Mouse (Mus musculus) heart, embryonic 11.5 days (tissue): ENCODE results near the gene Ralgps1. TPM values are rescaled to one million over a fixed set of nuclear protein-coding genes. Genes with fewer than 3 reads are reported as not detected.

Experiments
- ATAC-seq: fragments of 200-750 bp; cut with Nextera tagmentation; replicated peaks from 2 replicates; pipeline ENCODE4 v1.8.0; 2017; ENCODE audit warnings: moderate library complexity; ENCODE audit not compliant: insufficient number of reproducible peaks, low FRiP score, low TSS enrichment
- H3K27ac ChIP-seq: fragments of 300-500 bp; sonication (generic); 2 replicates; pipeline ENCODE4 v1.5.1; 2014; ENCODE audit warnings: mild to moderate bottlenecking, low read depth, low read length
- H3K27me3 ChIP-seq: fragments of 300-500 bp; sonication (generic); 2 replicates; pipeline ENCODE4 v1.6.1; 2014; ENCODE audit warnings: mild to moderate bottlenecking, low read length, mixed read lengths; ENCODE audit not compliant: control insufficient read depth, insufficient read depth
- H3K36me3 ChIP-seq: fragments of 300-500 bp; sonication (generic); 2 replicates; pipeline ENCODE4 v1.6.1; 2014; ENCODE audit warnings: mild to moderate bottlenecking, low read length, moderate library complexity, mixed read lengths; ENCODE audit not compliant: control insufficient read depth, insufficient read depth
- H3K4me1 ChIP-seq: fragments of 300-500 bp; sonication (generic); 2 replicates; pipeline ENCODE4 v1.6.1; 2014; ENCODE audit warnings: low read length; ENCODE audit not compliant: control insufficient read depth, insufficient read depth
- H3K4me2 ChIP-seq: fragments of 300-500 bp; sonication (generic); 2 replicates; pipeline ENCODE4 v1.6.1; 2014; ENCODE audit warnings: mild to moderate bottlenecking, moderate library complexity
- H3K4me3 ChIP-seq: fragments of 300-500 bp; sonication (generic); 2 replicates; pipeline ENCODE4 v1.5.1; 2014; ENCODE audit warnings: low read depth, low read length
- H3K9ac ChIP-seq: fragments of 300-500 bp; sonication (generic); 2 replicates; pipeline ENCODE4 v1.6.1; 2014; ENCODE audit warnings: mild to moderate bottlenecking, low read depth, low read length, moderate library complexity
- H3K9me3 ChIP-seq: fragments of 300-500 bp; sonication (generic); replicated peaks from 2 replicates; pipeline ENCODE4 v1.6.1; 2016; ENCODE audit warnings: low read length; ENCODE audit not compliant: control insufficient read depth
- WGBS: fragments of 180-500 bp; shearing (Covaris S2); extraction: QIAGEN DNeasy Blood & Tissue Kit; methylation state at CpG from one replicate; pipeline ENCODE4 v1.1.7; 2014; ENCODE audit not compliant: insufficient replicate concordance; 5-methylcytosine and 5-hydroxymethylcytosine counted together
- polyA plus RNA-seq: library from polyadenylated mRNA; unstranded; fragments of >200 nt; fragmentation: Nextera tagmentation; extraction: Ambion mirVana; gene quantifications from 2 replicates; pipeline ENCODE4 v1.2.1, GENCODE M21; 2014

The Ralgps1 gene
- polyA plus RNA-seq, 1 experiment from 2014 or later, result 6.6 TPM

DNA sequence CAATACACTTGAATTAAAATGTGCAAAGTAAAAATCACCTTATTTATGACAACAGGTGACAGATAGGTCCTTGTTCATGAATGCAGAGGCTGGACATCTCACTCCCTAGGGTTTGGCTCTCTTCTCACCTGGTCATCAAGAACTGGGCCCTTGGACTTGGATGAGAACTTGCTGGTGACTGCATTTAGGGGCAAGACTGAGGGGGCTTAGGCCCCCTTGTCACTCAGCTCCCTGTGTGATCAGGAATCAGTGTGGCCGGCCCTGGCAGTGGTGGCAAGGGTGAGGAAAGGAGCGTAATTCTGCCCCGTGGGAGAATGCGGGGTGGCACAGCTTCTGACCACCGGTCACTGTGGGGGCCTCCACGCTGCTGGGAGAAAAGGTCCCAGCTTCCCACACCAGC, 234.9 kb downstream of the Ralgps1 start:
- Histone ChIP-seq H3K27ac (no peak overlapping the region), H3K36me3 (no peaks in the 10 kb centered on the region), H3K4me2 (no peak overlapping the region), H3K27me3 (peaks cover 13% of the 10 kb centered on the region), H3K4me1 (0 out of 2 replicates have a peak, but pooled peaks cover 2% of the 10 kb centered on the region), H3K9me3 (no peaks in the 10 kb centered on the region), H3K4me3 (no peak overlapping the region), H3K9ac (no peak overlapping the region)
- 86% methylated on average over 6 of the region's 6 CpGs for WGBS
- no peak for ATAC-seq

DNA sequence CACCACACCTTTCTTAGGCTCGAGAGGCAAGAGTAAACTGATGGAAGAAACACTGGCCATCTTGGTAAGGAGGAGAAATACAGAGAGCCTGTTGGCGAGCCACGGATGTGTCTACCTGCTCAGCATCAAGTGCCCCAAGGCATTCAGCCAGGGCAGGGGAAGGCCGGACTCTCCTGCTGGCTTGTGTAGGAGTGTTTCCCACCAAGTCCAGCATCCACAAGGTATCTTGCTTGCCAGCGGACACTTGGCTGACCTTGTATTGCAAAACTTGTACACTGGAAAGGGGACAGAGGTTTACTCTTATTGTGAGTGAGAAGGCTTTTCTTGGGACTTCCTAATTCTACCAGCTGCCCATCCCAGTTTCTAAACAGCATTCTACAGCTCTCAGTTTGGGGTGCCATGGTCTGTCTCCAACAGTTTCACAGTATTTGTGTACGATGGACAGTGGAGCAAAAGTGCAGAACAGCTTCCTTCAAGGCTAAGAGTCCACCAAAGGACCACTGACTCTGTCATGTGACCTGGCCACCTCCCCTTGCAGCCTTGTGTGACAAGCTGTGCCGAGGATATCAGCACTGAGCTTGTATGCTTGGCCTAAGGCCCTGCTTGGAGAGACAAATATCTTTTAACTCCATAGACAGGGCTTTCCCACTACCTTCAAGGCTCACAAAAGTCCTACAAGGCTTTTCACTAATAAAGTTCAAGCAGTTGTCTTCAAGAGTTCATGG, 236.4 kb downstream of the Ralgps1 start:
- Histone ChIP-seq H3K27ac (no peak overlapping the region), H3K36me3 (no peaks in the 10 kb centered on the region), H3K9me3 (no peaks in the 10 kb centered on the region), H3K9ac (no peak overlapping the region), H3K4me1 (peaks cover 6% of the 10 kb centered on the region; the same call in 1 of the 2 replicates), H3K27me3 (peaks cover 13% of the 10 kb centered on the region), H3K4me3 (no peak overlapping the region), H3K4me2 (no peak overlapping the region)
- ATAC-seq, result no peak
- 75% methylated on average over 7 of the region's 7 CpGs for WGBS

DNA sequence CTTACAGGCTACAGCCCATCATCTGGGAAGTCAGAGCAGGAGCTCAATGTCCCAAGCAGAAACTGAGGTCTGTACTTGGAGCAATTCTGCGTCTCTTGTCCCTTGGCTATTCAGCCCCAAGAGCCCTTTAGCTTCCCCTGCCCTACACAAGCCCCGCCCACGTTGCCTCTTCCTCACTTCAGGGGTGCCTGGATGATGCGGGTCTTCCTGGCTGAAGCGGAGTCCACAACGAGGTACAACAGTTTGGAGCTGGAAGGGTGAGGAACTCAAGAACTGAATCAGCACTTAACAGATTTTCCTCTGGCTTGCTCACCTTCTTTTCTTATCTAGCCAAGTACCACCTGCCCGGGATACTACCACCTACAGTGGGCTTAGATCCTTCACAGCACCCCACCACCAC, 239.0 kb downstream of the Ralgps1 start:
- no peak for ATAC-seq
- H3K4me2 ChIP-seq, result no peak overlapping the region; the same call in 1 of the 2 replicates

DNA sequence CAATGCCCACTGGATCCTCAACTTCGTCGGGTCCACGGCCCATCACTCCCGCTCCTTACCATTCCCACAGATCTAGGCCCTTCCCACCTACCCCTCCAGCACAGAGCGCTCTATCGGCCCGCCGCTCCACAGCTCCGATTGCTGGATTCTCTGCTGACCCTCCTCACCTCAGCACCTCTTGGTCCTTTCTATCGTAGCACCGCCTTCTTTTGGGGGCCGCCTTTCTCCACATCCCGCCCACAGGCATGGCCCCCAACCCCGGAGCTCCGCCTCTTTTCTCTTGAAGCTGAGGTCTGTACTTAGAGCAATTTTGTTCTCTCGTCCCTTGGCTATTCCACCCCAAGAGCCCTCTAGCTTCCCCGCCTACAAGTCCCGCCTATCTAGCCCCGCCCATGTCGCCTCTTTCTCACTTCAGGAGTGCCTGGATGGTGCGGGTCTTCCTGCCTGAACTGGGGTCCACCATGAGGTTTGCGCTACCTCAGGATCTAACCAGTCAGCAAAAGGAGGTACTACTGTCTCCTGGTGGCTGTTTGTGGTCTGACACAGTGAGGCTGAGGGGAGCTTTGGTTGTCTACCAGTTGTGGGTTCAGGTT, 239.7 kb downstream of the Ralgps1 start, which contains the start of gene Garnl3:
Garnl3 (minus strand) TSS at position 155 of the 593 bp plus-strand sequence.
- Histone ChIP-seq H3K4me1 (peaks cover 12% of the 10 kb centered on the region; the same call in 1 of the 2 replicates), H3K4me2 (peak within 1 kb of the TSS; percentile 98), H3K27ac (peak within 1 kb of the TSS; percentile 2; the same call in 1 of the 2 replicates), H3K27me3 (peaks cover 22% of the 10 kb centered on the region), H3K4me3 (peak within 1 kb of the TSS; percentile 54), H3K9ac (peak within 1 kb of the TSS; percentile 34; the same call in 1 of the 2 replicates), H3K9me3 (no peaks in the 10 kb centered on the region), H3K36me3 (no peaks in the 10 kb centered on the region)
- WGBS, result under 1% methylated on average over 22 of the region's 22 CpGs
- peak; percentile 6 for ATAC-seq

More for the DNA sequence above, 239.0 kb downstream of the Ralgps1 start:
- no peaks in the 10 kb centered on the region for H3K9me3 ChIP-seq
- H3K4me3 ChIP-seq, result no peak overlapping the region
- peaks cover 12% of the 10 kb centered on the region; the same call in 1 of the 2 replicates for H3K4me1 ChIP-seq
- H3K27ac ChIP-seq, result no peak overlapping the region
- no peak overlapping the region for H3K9ac ChIP-seq
- no peaks in the 10 kb centered on the region for H3K36me3 ChIP-seq
- WGBS, result 3% methylated on average over 7 of the region's 7 CpGs
- peaks cover 22% of the 10 kb centered on the region for H3K27me3 ChIP-seq

DNA sequence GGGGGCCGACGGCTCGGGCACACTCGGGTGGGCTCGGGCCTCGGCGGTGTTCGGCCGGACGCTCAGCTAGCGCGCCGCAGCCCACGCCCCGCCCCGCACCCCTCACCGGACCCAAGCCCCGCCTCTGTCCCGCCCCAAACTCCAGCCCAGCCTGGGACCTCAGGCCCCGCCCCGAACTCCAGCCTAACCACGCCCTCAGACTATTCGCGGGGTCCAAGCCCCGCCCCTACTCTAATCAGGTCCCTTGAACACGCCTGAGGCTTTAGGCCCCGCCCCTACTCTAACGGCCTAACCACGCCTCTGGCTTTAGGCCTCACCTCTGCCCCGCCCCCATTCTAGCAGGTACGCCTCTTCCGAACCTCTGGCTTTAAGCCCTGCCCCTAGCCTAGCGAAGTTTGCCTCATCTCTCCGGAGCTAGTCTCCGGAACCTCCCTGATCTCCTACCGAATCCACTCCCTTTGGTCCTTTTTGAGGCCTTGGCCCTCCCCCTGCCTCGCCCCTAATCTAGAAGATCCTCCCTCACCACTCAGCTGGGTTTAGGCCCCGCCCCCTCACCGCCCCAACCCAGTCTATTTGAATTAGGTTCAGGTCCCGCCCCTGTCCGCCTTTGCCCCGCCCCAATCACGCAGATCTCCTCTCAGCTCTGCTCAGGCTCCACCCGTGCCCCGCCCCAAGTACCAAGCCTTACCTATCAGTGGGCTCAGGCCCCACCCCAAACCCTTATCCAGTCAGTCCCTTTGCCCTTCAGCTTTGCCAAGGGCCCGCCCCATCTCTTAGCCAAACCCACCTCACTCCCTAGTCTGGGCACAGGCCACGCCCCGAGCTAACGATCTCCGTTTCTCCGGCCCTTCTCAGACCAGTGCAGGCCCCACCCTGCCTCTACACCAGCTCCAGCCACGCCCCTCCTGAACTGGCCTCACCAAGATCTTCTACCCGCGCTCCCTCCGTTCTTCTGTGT, 240.5 kb downstream of the Ralgps1 start:
- ATAC-seq, result peak; percentile 92
- Histone ChIP-seq H3K36me3 (no peaks in the 10 kb centered on the region), H3K27ac (peak overlapping the region; percentile 2; the same call in 1 of the 2 replicates), H3K9me3 (no peaks in the 10 kb centered on the region), H3K4me3 (peak overlapping the region; percentile 54), H3K27me3 (peaks cover 22% of the 10 kb centered on the region), H3K9ac (peak overlapping the region; percentile 63), H3K4me1 (peaks cover 12% of the 10 kb centered on the region; the same call in 1 of the 2 replicates), H3K4me2 (peak overlapping the region; percentile 98)
- under 1% methylated on average over 49 of the region's 55 CpGs for WGBS

DNA sequence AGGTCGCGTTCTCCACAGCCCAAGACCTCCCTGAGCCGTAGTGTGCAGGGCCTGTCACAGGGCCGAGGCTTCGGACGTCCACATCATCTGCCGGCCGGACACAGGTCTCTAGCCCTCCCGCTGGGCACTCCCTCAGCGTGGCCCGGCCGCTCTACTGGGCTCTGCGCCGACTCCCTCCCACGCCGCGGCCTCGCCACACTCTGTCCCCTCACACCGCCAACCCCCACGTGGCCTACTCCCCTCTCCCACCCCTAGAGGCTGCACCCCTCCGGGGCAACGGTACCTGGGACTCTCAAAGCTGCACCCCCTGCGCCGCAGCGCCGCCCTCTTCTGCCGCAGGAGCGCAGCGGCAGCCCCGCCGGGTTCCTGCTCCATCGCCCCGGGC, 241.2 kb downstream of the Ralgps1 start:
- peak overlapping the region; percentile 63 for H3K9ac ChIP-seq
- H3K4me2 ChIP-seq, result peak overlapping the region; percentile 98
- WGBS, result 0% methylated on average over 33 of the region's 33 CpGs
- H3K9me3 ChIP-seq, result no peaks in the 10 kb centered on the region
- no peaks in the 10 kb centered on the region for H3K36me3 ChIP-seq
- peak; percentile 34; the same call in 1 of the 2 replicates for ATAC-seq
- peaks cover 22% of the 10 kb centered on the region for H3K27me3 ChIP-seq
- H3K4me1 ChIP-seq, result peaks cover 12% of the 10 kb centered on the region; the same call in 1 of the 2 replicates
- H3K27ac ChIP-seq, result peak overlapping the region; percentile 2; the same call in 1 of the 2 replicates
- H3K4me3 ChIP-seq, result peak overlapping the region; percentile 54

DNA sequence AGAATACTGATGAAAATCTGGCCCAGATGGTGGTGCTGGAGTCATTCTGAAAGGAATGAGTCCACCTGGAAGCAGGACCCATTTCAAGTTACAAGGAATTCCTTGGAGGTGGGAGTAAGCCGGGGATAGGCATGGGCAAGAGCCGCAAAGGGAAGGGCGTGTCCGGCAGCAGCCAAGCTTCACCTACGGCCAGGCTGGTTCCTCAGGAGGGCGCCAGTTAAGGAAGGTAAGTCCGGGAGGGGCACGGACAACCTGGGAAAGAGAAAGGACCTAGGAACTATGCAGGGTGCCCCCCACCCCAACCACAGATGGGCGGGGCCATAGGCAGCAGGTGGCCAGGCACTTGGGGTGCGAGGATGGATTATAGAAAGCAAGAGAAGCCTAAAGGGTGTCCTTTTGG, 241.6 kb downstream of the Ralgps1 start:
- Histone ChIP-seq H3K27me3 (peaks cover 22% of the 10 kb centered on the region), H3K9me3 (no peaks in the 10 kb centered on the region), H3K27ac (no peak overlapping the region), H3K4me2 (peak overlapping the region; percentile 98), H3K36me3 (no peaks in the 10 kb centered on the region), H3K4me1 (peaks cover 12% of the 10 kb centered on the region; the same call in 1 of the 2 replicates), H3K9ac (peak overlapping the region; percentile 63), H3K4me3 (peak overlapping the region; percentile 54)
- 3% methylated on average over 10 of the region's 10 CpGs for WGBS
- ATAC-seq, result no peak

DNA sequence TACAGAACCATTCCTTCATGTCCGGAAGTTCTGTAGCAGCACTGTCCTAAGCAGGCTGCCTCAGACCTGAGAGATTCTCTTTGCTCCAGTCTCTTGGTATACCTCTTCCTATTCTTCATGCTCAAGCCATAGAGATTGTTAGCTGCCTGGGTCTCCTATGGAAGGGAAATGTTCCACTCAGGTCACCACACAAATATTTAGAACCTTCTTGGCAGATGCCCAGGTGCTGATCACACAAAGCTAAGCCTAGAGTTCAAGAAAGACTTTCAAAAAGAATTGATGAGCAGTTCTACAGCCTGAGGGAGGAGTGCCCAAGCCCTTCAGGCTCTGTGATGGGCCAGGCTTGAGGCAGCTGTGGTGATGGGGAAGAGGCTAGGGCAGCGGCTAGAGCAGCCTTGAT, 242.3 kb downstream of the Ralgps1 start:
- H3K4me2 ChIP-seq, result peak overlapping the region; percentile 98; the same call in 1 of the 2 replicates
- no peak overlapping the region for H3K9ac ChIP-seq
- 57% methylated on average over 2 of the region's 2 CpGs for WGBS

More for the DNA sequence above, 242.3 kb downstream of the Ralgps1 start:
- Histone ChIP-seq H3K36me3 (no peaks in the 10 kb centered on the region), H3K4me3 (no peak overlapping the region), H3K27ac (no peak overlapping the region), H3K27me3 (peaks cover 21% of the 10 kb centered on the region), H3K4me1 (peaks cover 12% of the 10 kb centered on the region; the same call in 1 of the 2 replicates), H3K9me3 (no peaks in the 10 kb centered on the region)
- no peak for ATAC-seq
